Mouse (Mus musculus) ES-CJ7 (cell line): Measurements from ENCODE around the gene Cd247.
A peak's percentile ranks its signal among the peaks of the same experiment; 100 is the strongest.

Source experiments
- DNase-seq: peaks from one replicate; pipeline ENCODE4 v3.0.0; 2011; ENCODE audit warnings: low read depth, low spot score

Cd247 gene

DNA sequence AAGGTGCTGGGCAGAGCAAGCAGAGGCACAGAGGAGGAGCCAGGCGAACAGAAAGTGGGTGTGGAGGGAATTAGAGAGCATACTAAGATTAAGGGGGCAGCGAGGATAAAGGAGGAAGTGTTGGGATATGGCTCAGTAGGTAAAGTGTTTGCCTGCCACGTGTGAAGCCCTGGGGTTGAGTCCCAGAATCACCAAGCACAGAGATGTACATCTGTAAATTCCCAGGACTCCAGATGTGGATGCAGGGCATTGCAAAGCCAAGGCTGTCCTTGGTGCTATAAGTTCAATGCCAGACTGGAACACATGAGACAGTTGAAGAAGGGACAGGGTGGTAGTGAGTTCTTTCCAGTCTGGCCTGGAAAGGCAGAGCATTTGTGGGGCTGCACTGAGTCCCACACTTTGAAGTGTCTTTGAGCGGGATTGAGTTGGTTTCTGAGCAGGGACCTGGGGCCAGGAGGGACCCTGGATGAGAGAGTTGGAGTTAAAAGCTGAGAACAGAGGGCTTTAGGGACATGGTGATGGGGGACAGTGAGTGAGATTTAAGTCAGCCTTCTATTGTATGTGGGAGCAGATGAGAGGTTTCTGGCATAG, 64.7 kb downstream of the Cd247 start:
- no peak for DNase-seq

GRCm38 (mm10) chr1:165853729-165854420, 65.4 kb downstream of the Cd247 start:
- DNase-seq: peak; percentile 77

DNA sequence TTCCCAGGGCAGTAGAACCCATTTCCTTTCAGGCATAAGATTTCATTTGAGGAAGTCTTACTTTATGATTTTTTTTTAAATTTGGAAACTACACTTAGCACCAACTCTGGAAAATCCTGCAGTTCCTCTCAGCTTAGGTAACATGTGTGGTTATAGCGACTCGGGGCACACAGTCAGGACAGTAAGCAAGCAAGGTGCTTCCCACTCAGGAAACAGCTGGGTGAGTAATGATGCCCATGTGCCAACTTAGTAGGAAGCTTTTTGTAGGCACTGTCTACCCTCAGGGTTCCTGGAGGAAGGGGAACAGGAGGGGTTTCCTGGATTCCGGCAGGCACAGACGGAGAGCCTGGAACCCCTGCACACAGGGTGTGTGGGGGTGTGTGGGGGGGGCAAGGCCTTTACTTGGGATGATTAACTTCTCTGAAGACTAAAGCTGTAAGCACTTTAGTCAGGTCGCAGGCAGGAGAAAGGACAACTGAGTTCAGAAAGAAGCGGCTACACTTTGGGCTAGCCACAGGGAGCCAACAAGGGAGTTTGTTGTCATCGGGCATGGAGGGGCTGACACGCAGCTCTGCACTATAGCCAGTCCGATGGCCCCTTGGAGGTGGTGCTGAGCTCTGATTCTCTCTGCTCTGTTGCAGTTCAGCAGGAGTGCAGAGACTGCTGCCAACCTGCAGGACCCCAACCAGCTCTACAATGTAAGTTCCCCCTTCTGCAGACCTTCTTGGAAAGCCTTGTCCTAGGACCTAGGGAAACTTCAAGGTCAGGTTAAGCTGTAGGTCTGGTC, 67.5 kb downstream of the Cd247 start:
- DNase-seq: no peak

DNA sequence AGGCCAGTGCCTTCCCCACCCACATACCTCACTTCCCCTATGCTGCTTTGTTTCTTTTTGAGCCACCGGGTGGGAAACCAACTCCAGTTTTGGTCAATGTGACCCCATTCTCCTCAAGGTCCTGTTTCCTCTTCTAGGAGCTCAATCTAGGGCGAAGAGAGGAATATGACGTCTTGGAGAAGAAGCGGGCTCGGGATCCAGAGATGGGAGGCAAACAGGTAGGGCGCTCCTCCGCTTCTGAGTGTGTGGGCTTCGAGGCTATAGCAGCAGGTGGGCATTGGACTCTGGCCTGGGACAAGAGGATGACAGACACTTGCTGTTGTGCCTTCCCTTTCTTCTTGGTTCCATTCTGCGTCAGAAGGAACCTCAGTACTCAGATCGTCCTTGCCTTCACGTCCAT, 68.8 kb downstream of the Cd247 start:
- DNase-seq: no peak

- no peak for DNase-seq
These were observed 69.9 kb downstream of the Cd247 start for GRCm38 (mm10) chr1:165858356-165858755.

DNA sequence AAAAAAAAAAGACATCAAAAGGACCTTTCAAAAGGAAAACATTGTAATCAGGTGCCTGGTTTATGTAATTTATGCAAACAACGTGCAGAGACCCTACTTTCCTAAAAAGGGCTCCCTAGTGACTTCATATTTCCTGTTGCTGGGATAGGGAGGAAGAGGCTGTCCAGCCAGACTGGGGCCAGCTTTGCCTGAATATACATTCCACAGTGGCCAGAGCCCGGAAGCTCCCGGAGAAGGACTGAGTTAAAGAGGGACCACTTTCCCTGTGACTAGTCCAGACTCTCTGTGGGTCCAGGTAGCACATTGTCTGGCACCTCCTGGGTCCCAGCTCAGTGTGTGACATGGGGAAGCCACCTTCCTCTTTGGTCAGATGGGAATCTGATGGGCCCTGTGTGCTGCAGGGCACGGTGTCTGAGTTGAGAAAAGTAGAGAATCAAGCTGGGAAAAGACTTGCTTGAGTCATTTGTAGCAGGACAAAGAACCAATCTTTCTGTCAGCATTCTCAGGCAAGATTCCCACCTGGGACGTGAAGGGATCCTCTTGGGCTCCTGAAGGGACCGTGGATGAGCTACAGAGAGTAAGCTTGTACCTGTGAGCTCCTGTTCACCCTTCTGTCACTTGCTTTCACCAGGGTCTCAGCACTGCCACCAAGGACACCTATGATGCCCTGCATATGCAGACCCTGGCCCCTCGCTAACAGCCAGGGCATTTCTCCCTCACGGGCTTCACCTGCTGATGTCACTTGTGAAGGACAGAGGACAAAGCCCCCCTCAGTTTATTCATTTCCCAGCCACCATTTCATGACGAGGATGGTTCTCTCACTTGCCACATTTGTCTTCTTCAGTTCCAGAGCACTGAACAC, 72.1 kb downstream of the Cd247 start:
- DNase-seq: no peak

DNA sequence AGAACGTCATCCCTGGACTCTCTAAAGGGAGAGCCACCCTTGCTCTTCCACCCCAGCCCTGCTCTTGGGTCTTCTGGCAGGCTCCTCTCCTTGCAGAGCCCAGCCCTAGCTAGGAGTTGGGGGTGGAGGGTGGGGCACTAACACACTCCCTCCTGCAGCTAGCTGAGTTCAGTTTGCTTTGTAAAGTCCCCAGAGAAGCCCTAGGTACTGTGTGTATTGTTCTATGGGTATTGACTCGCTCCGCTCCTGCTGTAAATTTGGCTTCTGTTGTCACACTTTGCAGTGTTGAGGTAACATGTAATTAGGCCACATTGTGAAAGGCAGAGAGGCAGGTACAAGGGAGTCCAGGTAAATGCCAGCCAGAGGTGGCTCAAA, 72.7 kb downstream of the Cd247 start:
- peak; percentile 44 for DNase-seq

DNA sequence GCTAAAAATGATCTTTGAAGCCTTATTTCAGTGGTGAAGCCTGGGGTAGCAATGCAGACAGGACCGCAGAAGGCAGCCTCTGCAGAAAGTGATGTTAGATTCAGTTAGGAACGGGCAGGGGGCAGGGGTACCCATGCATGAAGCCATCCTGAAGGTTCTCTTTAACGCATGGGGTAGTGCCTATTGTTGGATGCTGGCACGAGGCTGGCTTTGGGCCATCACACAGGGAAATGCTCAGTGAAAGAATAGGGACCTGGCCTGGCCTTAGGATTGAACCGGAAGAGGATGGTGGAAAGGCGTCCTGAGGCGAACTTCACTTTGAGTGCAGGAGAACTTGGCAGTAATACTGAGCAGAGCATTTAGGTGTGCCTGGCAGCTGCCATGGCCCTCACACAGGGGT, 73.6 kb downstream of the Cd247 start:
- DNase-seq: no peak

GRCm38 (mm10) chr1:165864864-165865795, 76.6 kb downstream of the Cd247 start:
- no peak for DNase-seq

- DNase-seq: no peak
These were observed 78.3 kb downstream of the Cd247 start for GRCm38 (mm10) chr1:165866630-165867280.

DNA sequence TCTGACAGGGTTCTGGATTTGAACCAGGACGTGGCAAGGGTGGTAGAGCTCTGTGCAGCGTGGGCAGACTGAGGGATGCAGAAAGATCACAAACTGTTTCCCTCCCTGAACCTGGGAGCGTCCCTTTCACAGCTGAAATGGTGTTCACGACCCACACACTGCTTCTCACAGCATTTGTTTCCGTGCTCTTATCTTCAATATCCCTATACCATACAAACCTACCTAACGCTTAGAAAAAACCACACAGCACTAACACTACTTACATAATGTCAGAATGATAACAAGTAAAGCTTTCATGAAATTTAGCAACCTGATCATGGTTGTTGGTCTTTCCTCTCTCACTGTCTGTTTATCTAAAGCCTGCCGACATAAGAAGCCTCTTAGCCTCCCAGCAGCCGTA, 80.2 kb downstream of the Cd247 start:
- no peak for DNase-seq

DNA sequence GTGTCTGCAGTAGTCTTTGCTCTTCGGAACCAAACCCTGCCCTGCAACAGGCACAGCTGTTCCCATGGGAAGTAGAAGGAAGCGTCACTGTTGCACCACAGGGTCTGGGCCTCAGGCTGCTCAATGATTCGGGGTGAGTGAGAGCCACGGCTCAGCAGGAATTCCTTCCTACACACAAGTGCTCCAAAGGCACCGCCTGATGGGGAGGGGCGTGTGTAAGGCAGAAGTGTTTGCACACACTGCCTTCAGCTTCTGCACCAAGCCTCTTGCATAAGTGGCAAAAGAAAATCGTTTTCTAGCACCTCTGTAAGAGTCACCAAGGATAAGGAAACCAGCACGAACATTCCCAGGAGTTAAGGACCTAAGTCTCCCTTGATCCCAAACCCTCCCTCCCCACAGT, 86.2 kb downstream of the Cd247 start:
- DNase-seq: no peak

- no peak for DNase-seq
These were observed 87.2 kb downstream of the Cd247 start for GRCm38 (mm10) chr1:165875520-165876284.

DNA sequence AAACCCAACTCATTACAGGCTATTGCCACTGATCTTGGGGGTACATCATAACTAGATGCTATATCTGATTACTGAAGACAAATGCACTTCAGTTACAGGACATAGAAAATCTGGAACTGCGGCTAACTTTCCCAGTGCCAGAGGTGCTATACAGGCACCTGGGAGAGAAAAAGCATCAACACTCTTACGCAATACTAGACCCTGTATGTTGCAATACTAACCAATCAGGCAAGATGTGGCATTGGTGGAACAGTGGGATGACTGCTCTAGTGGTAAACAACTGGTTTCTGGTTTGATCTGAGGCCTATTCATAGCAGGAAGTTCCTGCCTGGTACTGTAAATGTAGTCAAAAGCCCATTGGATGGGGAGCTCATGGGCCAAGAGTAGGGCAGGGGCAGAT, 90.3 kb downstream of the Cd247 start:
- DNase-seq: no peak

GRCm38 (mm10) chr1:165882146-165882900, 93.8 kb downstream of the Cd247 start:
- no peak for DNase-seq

- DNase-seq: peak; percentile 28
These were observed 103.2 kb downstream of the Cd247 start for GRCm38 (mm10) chr1:165891686-165892085.

DNA sequence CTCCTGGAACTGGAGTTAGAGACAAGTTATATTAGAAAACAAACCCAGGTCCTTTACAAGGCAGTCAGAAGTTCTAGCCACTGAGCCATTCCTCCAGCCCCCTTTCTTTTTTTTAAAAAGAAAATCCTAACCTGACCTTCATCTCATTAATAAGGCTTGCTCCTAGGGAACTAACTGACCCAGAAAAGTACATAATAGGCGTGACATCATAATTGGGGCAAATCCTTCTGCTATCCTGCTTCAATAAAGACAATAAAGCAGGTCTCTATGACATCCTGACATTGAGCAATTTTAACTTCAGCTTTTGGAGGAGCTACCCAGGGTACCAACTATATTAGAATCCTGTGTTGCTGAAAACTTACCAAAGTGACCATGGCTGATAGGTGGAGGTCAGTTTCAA, 115.1 kb downstream of the Cd247 start:
- DNase-seq: no peak

- no peak for DNase-seq
These were observed 119.7 kb downstream of the Cd247 start for GRCm38 (mm10) chr1:165908153-165908552.

DNA sequence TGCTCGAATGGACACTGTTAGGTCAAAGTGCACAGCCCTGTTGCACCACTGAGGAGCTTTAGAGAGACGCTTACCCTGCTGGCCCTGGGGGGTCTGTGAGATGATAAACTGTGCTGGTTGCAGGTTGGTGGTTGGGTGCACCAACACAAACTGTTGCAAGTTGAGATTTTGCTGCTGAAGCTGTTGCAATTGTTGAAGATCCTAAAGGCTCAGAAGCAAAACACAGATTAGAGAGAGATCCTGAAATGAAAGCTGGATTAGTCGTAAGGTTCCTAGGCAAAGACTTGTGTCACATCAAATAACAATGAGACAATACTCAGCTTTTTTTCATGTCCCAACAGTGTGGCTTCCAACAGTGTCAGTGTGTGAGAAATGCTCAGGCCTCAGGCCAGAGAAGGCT, 120.3 kb downstream of the Cd247 start:
- no peak for DNase-seq
